Mouse (Mus musculus): ENCODE results near the gene Trmt5. TPM values are rescaled to one million over a fixed set of nuclear protein-coding genes. Genes with fewer than 3 reads are reported as not detected.

Trmt5 gene
- polyA plus RNA-seq, 1 experiment = 4.0 TPM

DNA sequence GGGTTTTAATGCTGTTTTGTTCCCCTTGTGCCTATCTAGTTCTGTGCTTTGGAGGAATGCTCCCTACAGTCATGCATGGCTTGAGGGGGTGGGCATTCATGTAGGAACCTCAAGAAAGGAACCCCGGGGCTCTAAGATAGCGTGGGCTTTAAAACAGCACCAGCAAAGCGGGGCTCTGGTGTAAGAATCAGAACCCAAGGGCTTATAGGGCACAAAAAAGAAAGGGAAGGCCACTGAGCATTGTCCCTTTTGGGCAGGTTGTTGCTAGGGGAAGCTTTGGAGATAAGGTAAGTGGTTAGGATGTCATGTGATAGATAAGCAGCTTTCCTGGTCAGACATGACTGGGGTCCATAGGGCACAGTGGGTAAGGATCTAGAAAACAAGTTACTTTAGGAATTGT is 2.1 kb upstream of the Trmt5 start:
- DNase-seq = no peak
- 95% methylated on average over 3 of the region's 3 CpGs for WGBS
- no peak for TF ChIP-seq CTCF (IDR thresholded peaks at IDR 0.05; ENCODE audit: insufficient read depth, low read length)
- no peak for TF ChIP-seq POLR2A (IDR thresholded peaks at IDR 0.05; ENCODE audit: borderline replicate concordance, extremely low read depth, low read depth, low read length)
- no peak overlapping the region for H3K4me3 ChIP-seq (replicated peaks; ENCODE audit: extremely low read depth, low read depth, low read length)
- peaks cover 2% of the 10 kb centered on the region; the same call in 1 of the 2 replicates for H3K4me1 ChIP-seq (ENCODE audit: control insufficient read depth, insufficient read depth, low read length)

DNA sequence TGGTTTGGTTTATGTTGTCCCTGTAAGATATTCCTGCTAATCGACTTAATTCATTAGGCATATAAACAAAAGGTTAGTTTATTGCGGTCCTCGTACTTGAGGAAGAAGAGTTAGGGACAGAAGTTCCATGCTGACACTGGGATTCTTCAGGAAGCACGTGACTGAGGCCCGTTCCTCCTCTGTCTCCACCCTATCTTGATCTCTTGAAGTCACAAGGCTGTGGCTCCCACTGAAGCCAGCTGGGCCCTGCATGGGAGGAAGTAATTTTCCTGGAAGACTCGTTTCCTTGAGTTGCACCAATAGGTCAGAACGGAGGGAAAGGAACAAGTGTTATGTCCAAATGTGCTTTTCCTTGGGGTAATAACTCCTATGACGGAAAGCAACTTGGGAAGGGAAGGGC is 1.1 kb upstream of the Trmt5 start:
- no peak for TF ChIP-seq POLR2A (IDR thresholded peaks at IDR 0.05; ENCODE audit: borderline replicate concordance, extremely low read depth, low read depth, low read length)
- TF ChIP-seq CTCF (IDR thresholded peaks at IDR 0.05; ENCODE audit: insufficient read depth, low read length) = no peak
- 29% methylated on average over 8 of the region's 8 CpGs for WGBS
- H3K4me3 ChIP-seq (replicated peaks; ENCODE audit: extremely low read depth, low read depth, low read length) = no peak overlapping the region
- no peak for DNase-seq
- H3K4me1 ChIP-seq (ENCODE audit: control insufficient read depth, insufficient read depth, low read length) = peaks cover 2% of the 10 kb centered on the region; the same call in 1 of the 2 replicates

DNA sequence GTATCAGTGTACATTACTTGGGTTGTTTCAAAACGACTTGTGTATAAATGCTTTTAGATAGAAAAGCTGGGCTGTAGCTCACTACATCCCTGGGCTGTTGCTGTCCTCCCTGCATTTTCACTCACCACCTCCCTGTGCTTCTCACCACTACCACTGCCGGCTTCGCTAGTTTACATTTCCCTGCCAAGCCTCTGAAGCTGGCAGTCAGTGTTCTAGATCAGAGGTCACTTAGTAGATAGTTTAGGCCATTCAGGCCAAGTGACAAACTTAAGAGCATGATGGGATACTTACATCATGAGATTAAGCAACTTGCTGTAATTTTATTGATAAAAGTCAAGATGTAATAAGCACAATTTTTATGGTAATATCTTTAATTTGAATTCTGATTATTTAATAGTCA is 11.6 kb downstream of the Trmt5 start:
- Histone ChIP-seq H3K4me3 (replicated peaks; ENCODE audit: extremely low read depth, low read depth, low read length) (no peak overlapping the region), H3K4me1 (ENCODE audit: control insufficient read depth, insufficient read depth, low read length) (no peaks in the 10 kb centered on the region; the same call in 1 of the 2 replicates)
- TF ChIP-seq POLR2A (IDR thresholded peaks at IDR 0.05; ENCODE audit: borderline replicate concordance, extremely low read depth, low read depth, low read length) (no peak), CTCF (IDR thresholded peaks at IDR 0.05; ENCODE audit: insufficient read depth, low read length) (no peak)
- 77% methylated on average over 3 of the region's 3 CpGs for WGBS
- no peak for DNase-seq

GRCm38 (mm10) chr12:73269933-73270332 is 16.6 kb downstream of the Trmt5 start:
- TF ChIP-seq POLR2A (IDR thresholded peaks at IDR 0.05; ENCODE audit: borderline replicate concordance, extremely low read depth, low read depth, low read length) (no peak), CTCF (IDR thresholded peaks at IDR 0.05; ENCODE audit: insufficient read depth, low read length) (no peak)
- WGBS = 75% methylated on average over 4 of the region's 4 CpGs
- Histone ChIP-seq H3K4me1 (ENCODE audit: control insufficient read depth, insufficient read depth, low read length) (no peaks in the 10 kb centered on the region; the same call in 1 of the 2 replicates), H3K4me3 (replicated peaks; ENCODE audit: extremely low read depth, low read depth, low read length) (no peak overlapping the region)
- no peak for DNase-seq

DNA sequence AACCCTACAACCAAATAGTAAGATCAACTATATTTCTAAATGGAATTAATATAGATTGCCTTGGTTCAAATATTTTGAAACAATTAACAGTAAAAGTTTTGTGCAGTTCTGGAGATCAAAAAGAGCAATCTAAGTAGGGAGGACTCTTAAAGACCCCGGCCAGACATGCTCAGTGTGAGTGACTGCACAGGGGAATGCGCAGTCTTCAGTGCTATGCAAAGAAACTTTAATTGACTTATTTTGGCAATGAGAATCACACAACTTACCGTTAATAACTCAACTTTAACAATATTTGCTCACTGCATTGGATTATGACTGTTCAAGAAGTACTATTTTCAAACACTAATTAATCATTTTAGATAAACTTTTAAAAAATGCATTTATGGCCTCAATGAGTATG is 17.0 kb downstream of the Trmt5 start:
- Histone ChIP-seq H3K4me3 (replicated peaks; ENCODE audit: extremely low read depth, low read depth, low read length) (no peak overlapping the region), H3K4me1 (ENCODE audit: control insufficient read depth, insufficient read depth, low read length) (no peaks in the 10 kb centered on the region; the same call in 1 of the 2 replicates)
- TF ChIP-seq POLR2A (IDR thresholded peaks at IDR 0.05; ENCODE audit: borderline replicate concordance, extremely low read depth, low read depth, low read length) (no peak), CTCF (IDR thresholded peaks at IDR 0.05; ENCODE audit: insufficient read depth, low read length) (no peak)
- no peak for DNase-seq
- WGBS = 90% methylated on average over 3 of the region's 3 CpGs

GRCm38 (mm10) chr12:73268497-73268896 is 18.0 kb downstream of the Trmt5 start:
- no peak overlapping the region for H3K4me3 ChIP-seq (replicated peaks; ENCODE audit: extremely low read depth, low read depth, low read length)

GRCm38 (mm10) chr12:73266597-73266996 is 19.9 kb downstream of the Trmt5 start:
- 87% methylated on average over 1 of the region's 1 CpGs for WGBS
- no peak for DNase-seq
- H3K4me1 ChIP-seq (ENCODE audit: control insufficient read depth, insufficient read depth, low read length) = no peaks in the 10 kb centered on the region; the same call in 1 of the 2 replicates
- TF ChIP-seq POLR2A (IDR thresholded peaks at IDR 0.05; ENCODE audit: borderline replicate concordance, extremely low read depth, low read depth, low read length) (no peak), CTCF (IDR thresholded peaks at IDR 0.05; ENCODE audit: insufficient read depth, low read length) (no peak)
- no peak overlapping the region for H3K4me3 ChIP-seq (replicated peaks; ENCODE audit: extremely low read depth, low read depth, low read length)

More at GRCm38 (mm10) chr12:73268497-73268896, 18.0 kb downstream of the Trmt5 start:
- no peak for TF ChIP-seq CTCF (IDR thresholded peaks at IDR 0.05; ENCODE audit: insufficient read depth, low read length)
- TF ChIP-seq POLR2A (IDR thresholded peaks at IDR 0.05; ENCODE audit: borderline replicate concordance, extremely low read depth, low read depth, low read length) = no peak
- WGBS = 87% methylated on average over 1 of the region's 1 CpGs
- no peak for DNase-seq
- no peaks in the 10 kb centered on the region; the same call in 1 of the 2 replicates for H3K4me1 ChIP-seq (ENCODE audit: control insufficient read depth, insufficient read depth, low read length)

- no peak overlapping the region for H3K4me3 ChIP-seq (replicated peaks; ENCODE audit: extremely low read depth, low read depth, low read length)
- DNase-seq = no peak
- TF ChIP-seq POLR2A (IDR thresholded peaks at IDR 0.05; ENCODE audit: borderline replicate concordance, extremely low read depth, low read depth, low read length) = no peak
- TF ChIP-seq CTCF (IDR thresholded peaks at IDR 0.05; ENCODE audit: insufficient read depth, low read length) = no peak
- H3K4me1 ChIP-seq (ENCODE audit: control insufficient read depth, insufficient read depth, low read length) = no peaks in the 10 kb centered on the region; the same call in 1 of the 2 replicates
- WGBS = 35% methylated on average over 3 of the region's 3 CpGs
Observed at GRCm38 (mm10) chr12:73265381-73265978, 21.0 kb downstream of the Trmt5 start.

DNA sequence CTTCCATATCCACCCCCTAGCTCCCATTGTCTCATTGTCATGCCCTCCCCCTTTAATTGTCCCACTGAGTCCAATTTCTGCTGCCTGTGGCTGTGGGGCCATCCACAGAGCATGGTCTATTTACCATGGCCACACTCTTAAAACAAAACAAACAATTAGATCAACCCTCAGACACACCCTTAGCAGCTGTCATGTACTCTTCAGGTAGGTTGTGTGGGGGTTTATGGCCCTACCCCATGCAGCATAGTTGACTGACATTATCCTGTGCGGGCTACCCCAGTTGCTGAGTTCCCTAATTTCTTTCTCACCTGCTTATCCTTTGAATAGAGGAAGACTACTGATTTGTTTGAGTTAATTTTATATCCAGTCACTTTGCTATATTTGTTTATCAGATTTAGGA is 26.2 kb downstream of the Trmt5 start:
- 98% methylated on average over 1 of the region's 1 CpGs for WGBS

DNA sequence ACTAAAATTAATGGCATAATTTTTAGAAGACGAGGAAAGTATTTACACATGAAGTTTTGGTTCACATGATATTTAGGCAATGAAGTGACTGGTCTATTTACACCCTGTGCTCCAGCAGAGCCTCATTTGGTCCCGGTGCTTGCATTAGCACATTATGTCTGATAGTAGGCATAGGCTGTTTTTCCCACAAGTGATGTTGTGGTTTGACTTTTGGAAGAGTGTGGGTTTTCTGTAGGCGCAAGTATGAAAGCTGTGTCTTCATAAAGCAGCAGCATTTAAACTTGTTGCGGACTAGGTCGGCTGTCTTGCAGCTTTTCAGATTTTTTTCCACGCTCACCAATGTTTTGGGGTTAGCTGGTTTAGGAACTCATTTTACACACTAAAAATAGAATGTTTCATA is 27.2 kb downstream of the Trmt5 start:
- no peak overlapping the region for H3K4me3 ChIP-seq (replicated peaks; ENCODE audit: extremely low read depth, low read depth, low read length)
- 86% methylated on average over 6 of the region's 6 CpGs for WGBS
- H3K4me1 ChIP-seq (ENCODE audit: control insufficient read depth, insufficient read depth, low read length) = no peaks in the 10 kb centered on the region
- TF ChIP-seq POLR2A (IDR thresholded peaks at IDR 0.05; ENCODE audit: borderline replicate concordance, extremely low read depth, low read depth, low read length) (no peak), CTCF (IDR thresholded peaks at IDR 0.05; ENCODE audit: insufficient read depth, low read length) (no peak)
- DNase-seq = no peak

More for the DNA sequence above, 26.2 kb downstream of the Trmt5 start:
- TF ChIP-seq CTCF (IDR thresholded peaks at IDR 0.05; ENCODE audit: insufficient read depth, low read length) (no peak), POLR2A (IDR thresholded peaks at IDR 0.05; ENCODE audit: borderline replicate concordance, extremely low read depth, low read depth, low read length) (no peak)
- Histone ChIP-seq H3K4me1 (ENCODE audit: control insufficient read depth, insufficient read depth, low read length) (no peaks in the 10 kb centered on the region), H3K4me3 (replicated peaks; ENCODE audit: extremely low read depth, low read depth, low read length) (no peak overlapping the region)
- DNase-seq = no peak

All from lung, adult 2 months (tissue).